Mouse (Mus musculus) ES-E14 (cell line): ENCODE measurements around the gene Rps10. TPM values are rescaled to one million over a fixed set of nuclear protein-coding genes. Genes with fewer than 3 reads are reported as not detected.

Experiments used
- DNase-seq: peaks from one replicate; pipeline ENCODE4 v3.0.0-alpha.2; 2013; ENCODE audit warnings: low read depth, low spot score
- H3K27ac ChIP-seq: 2 replicates; pipeline ENCODE4 v1.5.1; 2012; ENCODE audit warnings: low read depth, mild to moderate bottlenecking, low read length, moderate library complexity, mixed read lengths; ENCODE audit not compliant: poor library complexity, insufficient read depth, severe bottlenecking
- H3K36me3 ChIP-seq: 2 replicates; pipeline ENCODE4 v1.6.1; 2012; ENCODE audit warnings: mild to moderate bottlenecking, low read length, moderate library complexity, mixed read lengths; ENCODE audit not compliant: control insufficient read depth, poor library complexity, insufficient read depth, severe bottlenecking
- H3K4me1 ChIP-seq, 2 experiments: fragments of 150-350 bp in 1 of 2; sonication (generic) in 1 of 2; 2 replicates each; pipeline ENCODE4 v1.6.1; 2012; ENCODE audit warnings: low read length in 2 of 2, mild to moderate bottlenecking in 1 of 2, mixed read lengths in 1 of 2; ENCODE audit not compliant: control insufficient read depth in 2 of 2, insufficient read depth in 2 of 2, poor library complexity in 1 of 2
- H3K4me3 ChIP-seq, 2 experiments: fragments of 150-350 bp in 1 of 2; sonication (generic) in 1 of 2; 2 replicates each; pipeline ENCODE4 v1.5.1; 2012; ENCODE audit warnings: low read length in 2 of 2, low read depth in 1 of 2, mild to moderate bottlenecking in 1 of 2, mixed read lengths in 1 of 2; ENCODE audit not compliant: insufficient read depth in 1 of 2, poor library complexity in 1 of 2, severe bottlenecking in 1 of 2
- H3K9ac ChIP-seq: 2 replicates; pipeline ENCODE4 v1.6.1; 2012; ENCODE audit warnings: low read depth, mild to moderate bottlenecking, low read length, mixed read lengths; ENCODE audit not compliant: poor library complexity, insufficient read depth, severe bottlenecking
- H3K9me3 ChIP-seq: fragments of 150-350 bp; sonication (generic); 2 replicates; pipeline ENCODE4 v1.6.1; 2012; ENCODE audit warnings: low read depth, mild to moderate bottlenecking, low read length; ENCODE audit not compliant: control insufficient read depth, insufficient read depth
- CHD2 ChIP-seq: IDR thresholded peaks from 2 replicates; pipeline ENCODE4 v1.6.1; 2014; ENCODE audit warnings: mild to moderate bottlenecking, low read depth, low read length, inconsistent platforms
- HCFC1 ChIP-seq: IDR thresholded peaks from 2 replicates; pipeline ENCODE4 v1.6.1; 2012; ENCODE audit warnings: low read length, inconsistent platforms, borderline replicate concordance; ENCODE audit not compliant: insufficient read depth
- MAFK ChIP-seq: IDR thresholded peaks from 2 replicates; pipeline ENCODE4 v1.6.1; 2014; ENCODE audit warnings: mild to moderate bottlenecking, low read depth, low read length, inconsistent platforms; ENCODE audit not compliant: insufficient read depth
- ZC3H11A ChIP-seq: IDR thresholded peaks from 2 replicates; pipeline ENCODE4 v1.6.1; 2012; ENCODE audit warnings: low read depth, mild to moderate bottlenecking, inconsistent platforms, low read length, borderline replicate concordance
- ZNF384 ChIP-seq: IDR thresholded peaks from 2 replicates; pipeline ENCODE4 v1.6.1; 2012; ENCODE audit warnings: low read depth, low read length, inconsistent platforms
- in situ Hi-C, 2 experiments: fragments of 600-800 bp; cut with MboI; formaldehyde crosslinking; loops; one replicate each; pipeline ENCODE4 v1.15.1; 2025; ENCODE audit warnings: low sequenced_read_pairs in 2 of 2, inconsistent platforms in 1 of 2; ENCODE audit not compliant: unreplicated experiment in 2 of 2
- total RNA-seq: library from RNA; depleted of rRNA; stranded (reverse); fragments of 300-350 nt; gene quantifications from 2 replicates; pipeline ENCODE4 v1.2.3, GENCODE M21; 2012

Gene Rps10
- total RNA-seq, 1 experiment = 1,842 TPM

DNA sequence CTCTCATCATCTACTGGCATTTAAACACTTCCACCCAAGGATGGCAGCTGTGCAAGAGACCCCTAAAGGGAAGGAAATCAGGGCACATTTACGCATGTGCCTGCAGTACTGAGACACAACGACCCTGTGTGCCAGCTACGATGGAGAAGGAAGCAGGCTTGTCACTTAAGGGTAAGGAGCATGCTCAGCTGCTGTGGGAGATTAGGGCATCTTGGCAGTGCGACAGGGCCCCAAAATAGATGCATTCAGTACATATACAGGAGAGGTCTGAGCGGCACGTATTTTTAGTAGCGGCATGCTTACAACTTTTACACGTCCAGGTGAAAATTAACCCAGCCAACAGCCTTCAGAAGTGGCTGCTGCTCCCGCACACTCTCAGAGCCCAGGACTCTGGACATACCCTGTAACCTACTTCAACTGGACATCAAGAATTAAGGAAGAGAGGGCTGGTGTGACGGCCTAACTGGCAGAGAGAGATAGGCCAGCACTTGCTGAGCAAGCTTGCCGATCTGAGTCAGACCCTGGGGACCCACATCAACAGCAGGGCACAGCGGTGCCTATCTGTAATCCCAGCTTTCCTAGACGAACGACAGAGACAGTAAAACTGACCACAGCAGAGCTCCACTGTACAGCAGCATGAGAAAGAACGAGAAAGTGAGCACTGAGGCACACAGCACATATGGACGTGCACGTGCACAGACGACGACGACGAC is 32.8 kb downstream of the Rps10 start:
- in situ Hi-C loops = no loop called here
- TF ChIP-seq ZC3H11A (no peak), CHD2 (no peak), HCFC1 (no peak), MAFK (no peak), ZNF384 (no peak)
- no peak overlapping the region for H3K4me3 ChIP-seq
- no peak for DNase-seq
- H3K27ac ChIP-seq = peak overlapping the region; percentile 20; the same call in 1 of the 2 replicates
- H3K9me3 ChIP-seq = no peaks in the 10 kb centered on the region
- peaks cover 5% of the 10 kb centered on the region; the same call in 1 of the 2 replicates for H3K36me3 ChIP-seq
- no peak overlapping the region for H3K9ac ChIP-seq
- H3K4me1 ChIP-seq = peaks cover 9 to 29% of the 10 kb centered on the region in 2 experiments

DNA sequence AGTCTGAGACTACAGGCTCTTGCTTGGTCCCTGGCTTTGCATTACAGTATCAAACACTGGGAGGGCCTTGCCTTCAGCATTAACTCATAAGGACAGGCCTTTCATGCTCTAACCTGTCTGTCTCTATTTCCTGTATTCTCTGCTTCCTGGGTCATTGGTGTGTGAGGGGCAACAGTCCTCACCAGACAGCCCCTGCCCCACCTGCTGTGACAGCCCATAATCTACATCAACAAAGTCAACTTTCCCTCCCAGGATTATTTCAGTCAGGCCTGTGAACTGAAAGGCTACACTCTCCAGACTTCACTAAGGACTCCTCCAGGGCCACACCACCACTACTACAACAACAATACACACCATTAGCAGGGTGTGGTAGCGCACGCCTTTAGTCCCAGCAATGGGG is 33.4 kb downstream of the Rps10 start:
- peaks cover 8 to 27% of the 10 kb centered on the region in 2 experiments for H3K4me1 ChIP-seq
- H3K9ac ChIP-seq = 0 out of 2 replicates have a peak overlapping the region, but pooled peaks have one; percentile 10
- H3K27ac ChIP-seq = peak overlapping the region; percentile 26
- H3K4me3 ChIP-seq = no peak overlapping the region
- in situ Hi-C loops = no loop called here
- H3K9me3 ChIP-seq = no peaks in the 10 kb centered on the region
- TF ChIP-seq MAFK (no peak), CHD2 (no peak), ZNF384 (no peak), HCFC1 (no peak)
- H3K36me3 ChIP-seq = peaks cover 5% of the 10 kb centered on the region; the same call in 1 of the 2 replicates
- DNase-seq = no peak

DNA sequence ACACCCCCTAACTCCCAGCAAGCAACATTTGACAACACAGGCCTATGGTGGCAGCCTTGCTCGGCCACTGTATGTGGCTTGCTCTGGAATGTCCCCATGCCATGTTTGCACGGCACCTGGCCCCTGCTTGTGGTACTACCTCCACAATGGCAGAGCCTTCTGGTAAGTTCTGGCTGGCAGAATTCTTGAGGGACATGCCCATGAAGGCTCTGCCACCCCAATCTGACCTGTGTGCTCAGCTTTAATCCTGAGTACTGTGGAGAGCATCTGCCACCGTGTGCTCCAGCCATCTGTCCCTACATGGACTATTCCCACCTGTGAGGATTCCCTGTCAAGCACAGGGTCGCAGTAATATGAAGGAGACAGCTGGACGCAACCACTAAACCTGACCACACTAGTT is 35.6 kb downstream of the Rps10 start:
- in situ Hi-C loops = no loop called here
- H3K27ac ChIP-seq = no peak overlapping the region

GRCm38 (mm10) chr17:27600286-27600685 is 36.2 kb downstream of the Rps10 start:
- DNase-seq = no peak
- TF ChIP-seq CHD2 = no peak
- TF ChIP-seq ZNF384 = no peak
- no peak for TF ChIP-seq ZC3H11A
- TF ChIP-seq HCFC1 = no peak
- TF ChIP-seq MAFK = no peak
- in situ Hi-C loops = no loop called here
- Histone ChIP-seq H3K4me3 (no peak overlapping the region), H3K36me3 (peaks cover 10% of the 10 kb centered on the region; the same call in 1 of the 2 replicates), H3K4me1 (peaks cover 8 to 37% of the 10 kb centered on the region in 2 experiments), H3K9ac (no peak overlapping the region), H3K9me3 (no peaks in the 10 kb centered on the region), H3K27ac (no peak overlapping the region)

More for the DNA sequence above, 35.6 kb downstream of the Rps10 start:
- H3K9ac ChIP-seq = no peak overlapping the region
- H3K4me1 ChIP-seq = peaks cover 8 to 35% of the 10 kb centered on the region in 2 experiments
- H3K36me3 ChIP-seq = peaks cover 8% of the 10 kb centered on the region; the same call in 1 of the 2 replicates
- TF ChIP-seq HCFC1 = no peak
- no peak for TF ChIP-seq ZNF384
- TF ChIP-seq CHD2 = no peak
- TF ChIP-seq ZC3H11A = no peak
- no peak for TF ChIP-seq MAFK
- no peak for DNase-seq
- no peaks in the 10 kb centered on the region for H3K9me3 ChIP-seq
- no peak overlapping the region for H3K4me3 ChIP-seq
